Mouse (Mus musculus) ES-CJ7 (cell line): ENCODE data around the gene Rbp2.
A peak's percentile ranks its signal among the peaks of the same experiment; 100 is the strongest.

Source experiments
- DNase-seq: peaks from one replicate; pipeline ENCODE4 v3.0.0; 2011; ENCODE audit warnings: low read depth, low spot score

The Rbp2 gene

GRCm38 (mm10) chr9:98485815-98486214 is at the start of gene Rbp2:
Gene Rbp2, plus strand, starts transcription at chr9:98486115.
- no peak for DNase-seq

- no peak for DNase-seq
These were observed 48.1 kb upstream of the Rbp2 start for GRCm38 (mm10) chr9:98437819-98438218.

- no peak for DNase-seq
These were observed 46.8 kb upstream of the Rbp2 start for GRCm38 (mm10) chr9:98439091-98439490.

GRCm38 (mm10) chr9:98442638-98443037 is 43.3 kb upstream of the Rbp2 start:
- DNase-seq: peak; percentile 35

- no peak for DNase-seq
These were observed 40.4 kb upstream of the Rbp2 start for GRCm38 (mm10) chr9:98445359-98446149.

GRCm38 (mm10) chr9:98450976-98451375 is 34.9 kb upstream of the Rbp2 start:
- DNase-seq: no peak

- DNase-seq: no peak
These were observed 19.2 kb upstream of the Rbp2 start for GRCm38 (mm10) chr9:98466709-98467108.

GRCm38 (mm10) chr9:98480172-98480749 is 5.7 kb upstream of the Rbp2 start:
- DNase-seq: no peak

GRCm38 (mm10) chr9:98482256-98482655 is 3.7 kb upstream of the Rbp2 start:
- no peak for DNase-seq

GRCm38 (mm10) chr9:98485020-98485419 is 895 bp upstream of the Rbp2 start:
- DNase-seq: no peak

- DNase-seq: no peak
These were observed 1.4 kb downstream of the Rbp2 start for GRCm38 (mm10) chr9:98487273-98487672.

GRCm38 (mm10) chr9:98489532-98489931 is 3.6 kb downstream of the Rbp2 start:
- no peak for DNase-seq

GRCm38 (mm10) chr9:98490128-98490527 is 4.2 kb downstream of the Rbp2 start:
- no peak for DNase-seq

- DNase-seq: no peak
These were observed 5.2 kb downstream of the Rbp2 start for GRCm38 (mm10) chr9:98491071-98491470.

GRCm38 (mm10) chr9:98492212-98492611 is 6.3 kb downstream of the Rbp2 start:
- DNase-seq: no peak

GRCm38 (mm10) chr9:98492821-98493220 is 6.9 kb downstream of the Rbp2 start:
- peak; percentile 20 for DNase-seq

- DNase-seq: no peak
These were observed 11.2 kb downstream of the Rbp2 start for GRCm38 (mm10) chr9:98497157-98497556.

- DNase-seq: no peak
These were observed 12.1 kb downstream of the Rbp2 start for GRCm38 (mm10) chr9:98497990-98498389.

- no peak for DNase-seq
These were observed 12.9 kb downstream of the Rbp2 start for GRCm38 (mm10) chr9:98498717-98499268.

- DNase-seq: no peak
These were observed 13.7 kb downstream of the Rbp2 start for GRCm38 (mm10) chr9:98499601-98500000.

GRCm38 (mm10) chr9:98507480-98507879 is 21.6 kb downstream of the Rbp2 start:
- no peak for DNase-seq

GRCm38 (mm10) chr9:98510363-98511055 is 24.6 kb downstream of the Rbp2 start:
- DNase-seq: no peak
